Mouse (Mus musculus): ENCODE data around the gene Mfsd6. TPM values are rescaled to one million over a fixed set of nuclear protein-coding genes. Genes with fewer than 3 reads are reported as not detected.
"Not testable (repeated sequence)": the region's sequence is repeated elsewhere in the genome, so short reads cannot be mapped to it uniquely, and the experiment has no call there.

Mfsd6 gene
- polyA plus RNA-seq, 1 experiment from 2014 or later, result 2.7 TPM

DNA sequence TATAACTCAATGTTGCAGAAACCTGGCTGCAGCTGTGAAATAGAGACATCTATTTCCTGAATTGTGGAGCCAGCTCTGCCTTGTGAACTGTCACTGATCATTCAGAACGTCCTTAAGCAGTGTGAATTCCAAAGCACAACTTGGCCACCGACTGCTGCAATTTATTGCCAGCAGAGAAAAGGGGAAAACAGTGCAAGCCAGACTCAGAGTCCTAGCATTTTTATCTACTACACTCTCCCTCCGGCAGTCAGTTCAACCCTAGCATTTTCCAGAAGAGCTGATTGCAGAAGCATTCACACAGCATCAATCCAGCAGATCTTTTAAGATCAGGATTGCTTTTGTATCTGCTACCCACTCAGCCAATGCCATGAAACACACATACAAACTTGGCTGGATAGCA is 13.2 kb downstream of the Mfsd6 start:
- Histone ChIP-seq H3K36me3 (ENCODE audit: insufficient read depth, low read length) (no peaks in the 10 kb centered on the region), H3K27me3 (ENCODE audit: insufficient read depth, low read length) (no peaks in the 10 kb centered on the region), H3K4me3 (ENCODE audit: low read length) (no peak overlapping the region), H3K9me3 (ENCODE audit: low read length) (no peaks in the 10 kb centered on the region), H3K4me2 (replicated peaks; ENCODE audit: low read depth, low read length) (no peak overlapping the region), H3K4me1 (ENCODE audit: insufficient read depth, low read length) (0 out of 2 replicates have a peak, but pooled peaks cover 2% of the 10 kb centered on the region), H3K9ac (replicated peaks; ENCODE audit: low read length) (no peak overlapping the region), H3K27ac (ENCODE audit: low read length) (no peak overlapping the region)
- ATAC-seq (ENCODE audit: low FRiP score, low TSS enrichment), result no peak
- 30% methylated on average over 3 of the region's 3 CpGs for WGBS

DNA sequence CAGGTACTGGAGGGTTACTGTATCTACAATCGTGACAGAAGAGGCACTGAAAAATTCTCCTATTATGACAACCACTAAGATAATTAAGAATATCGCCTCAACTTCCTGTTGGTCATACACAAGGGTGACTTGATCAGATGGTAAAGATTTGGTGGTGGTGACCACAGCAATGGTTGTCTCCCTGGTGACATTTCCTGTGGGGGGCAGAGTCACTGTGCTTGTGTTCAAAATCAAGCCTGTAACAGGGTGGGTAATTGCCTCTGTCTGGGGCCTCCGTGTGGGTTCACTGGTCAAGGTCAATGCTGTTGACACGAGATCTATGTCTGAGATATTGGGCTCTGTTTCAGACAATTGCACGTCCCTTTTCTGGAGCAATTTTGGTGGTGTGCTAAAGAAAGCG is 18.5 kb downstream of the Mfsd6 start:
- no peak overlapping the region for H3K9ac ChIP-seq (replicated peaks; ENCODE audit: low read length)
- H3K36me3 ChIP-seq (ENCODE audit: insufficient read depth, low read length), result no peaks in the 10 kb centered on the region; the same call in 1 of the 2 replicates
- no peak; the same call in 1 of the 2 replicates for ATAC-seq (ENCODE audit: low FRiP score, low TSS enrichment)
- no peak overlapping the region for H3K27ac ChIP-seq (ENCODE audit: low read length)
- H3K9me3 ChIP-seq (ENCODE audit: low read length), result no peaks in the 10 kb centered on the region
- no peak overlapping the region for H3K4me3 ChIP-seq (ENCODE audit: low read length)
- 51% methylated on average over 6 of the region's 6 CpGs for WGBS
- no peaks in the 10 kb centered on the region for H3K4me1 ChIP-seq (ENCODE audit: insufficient read depth, low read length)
- no peaks in the 10 kb centered on the region for H3K27me3 ChIP-seq (ENCODE audit: insufficient read depth, low read length)
- no peak overlapping the region for H3K4me2 ChIP-seq (replicated peaks; ENCODE audit: low read depth, low read length)

DNA sequence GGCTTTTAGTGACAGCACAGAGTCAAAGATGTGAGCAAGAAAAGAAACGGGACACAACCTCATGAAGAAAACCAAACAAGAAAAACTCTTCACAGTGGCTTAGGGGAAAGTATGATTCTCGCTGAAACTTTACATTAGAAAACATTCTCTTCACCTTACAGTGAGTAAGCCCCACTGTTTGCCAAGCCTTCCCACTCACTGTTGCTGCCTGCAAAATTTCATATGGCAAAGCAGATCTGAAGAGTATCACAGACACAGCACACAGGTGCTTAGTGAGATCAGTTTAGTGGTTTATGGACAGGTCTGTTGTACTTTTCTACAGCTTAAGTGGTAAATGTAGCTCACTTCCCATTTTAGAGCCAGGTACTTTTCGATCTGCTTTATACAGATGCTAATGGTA is 20.2 kb downstream of the Mfsd6 start:
- Histone ChIP-seq H3K36me3 (ENCODE audit: insufficient read depth, low read length) (no peaks in the 10 kb centered on the region; the same call in 1 of the 2 replicates), H3K9ac (replicated peaks; ENCODE audit: low read length) (no peak overlapping the region), H3K9me3 (ENCODE audit: low read length) (no peaks in the 10 kb centered on the region), H3K27me3 (ENCODE audit: insufficient read depth, low read length) (no peaks in the 10 kb centered on the region), H3K4me1 (ENCODE audit: insufficient read depth, low read length) (no peaks in the 10 kb centered on the region), H3K27ac (ENCODE audit: low read length) (no peak overlapping the region), H3K4me2 (replicated peaks; ENCODE audit: low read depth, low read length) (no peak overlapping the region), H3K4me3 (ENCODE audit: low read length) (no peak overlapping the region)
- ATAC-seq (ENCODE audit: low FRiP score, low TSS enrichment), result no peak
- WGBS, result 90% methylated on average over 3 of the region's 3 CpGs

DNA sequence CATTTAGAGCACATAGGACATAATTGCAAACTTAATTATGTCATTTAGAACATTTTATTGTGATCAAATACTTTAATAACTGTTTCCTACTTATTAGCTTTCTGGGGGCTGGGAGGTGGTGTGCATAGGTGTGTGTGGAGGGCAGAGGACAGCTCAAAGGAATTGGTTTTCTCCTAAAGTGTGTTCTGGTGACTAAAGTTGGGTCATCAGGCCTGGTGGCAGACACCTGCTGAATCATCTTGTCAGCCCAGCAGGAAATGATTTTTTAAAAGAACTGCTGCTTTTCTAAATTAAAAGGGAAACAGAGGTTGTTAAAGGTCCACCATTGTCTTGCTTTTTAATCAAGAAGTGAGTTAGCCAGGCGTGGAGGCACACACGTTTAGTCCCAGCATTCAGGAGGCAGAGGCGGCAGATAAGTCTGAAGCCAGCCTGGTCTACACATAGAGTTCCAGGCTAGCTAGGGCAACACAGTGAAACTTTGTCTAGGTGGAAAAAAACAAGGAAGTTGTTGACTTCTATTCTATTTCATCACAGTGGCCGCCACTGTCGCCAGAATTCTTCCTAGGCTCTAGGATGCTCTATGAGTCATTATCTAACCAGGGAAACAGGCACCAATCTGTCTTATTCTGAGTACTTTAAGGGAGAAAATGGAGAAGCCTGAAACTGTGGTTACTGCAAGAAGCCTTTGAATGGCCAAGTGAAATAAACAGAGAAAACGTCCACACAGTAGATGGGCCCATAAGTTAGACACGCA is 24.3 kb downstream of the Mfsd6 start:
- no peak for ATAC-seq (ENCODE audit: low FRiP score, low TSS enrichment)

DNA sequence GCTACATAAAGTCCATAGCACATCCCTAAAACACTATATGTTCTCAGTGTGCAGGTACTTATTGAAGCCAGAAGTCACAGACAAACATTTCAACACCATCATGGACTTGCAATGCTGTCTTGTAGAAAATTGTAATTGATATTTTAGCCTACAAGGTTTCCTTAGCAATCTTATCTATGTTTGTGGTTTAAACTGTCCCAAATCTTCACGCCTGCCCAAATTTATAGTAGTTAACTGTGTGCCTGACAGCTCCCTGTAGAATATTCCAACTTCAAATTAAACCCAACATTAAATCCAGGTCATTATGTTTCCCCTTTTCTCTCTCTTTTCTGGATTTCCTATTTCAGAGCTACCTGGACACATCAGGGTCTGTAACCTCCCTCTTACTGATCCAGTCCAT is 25.3 kb downstream of the Mfsd6 start:
- H3K36me3 ChIP-seq (ENCODE audit: insufficient read depth, low read length), result no peaks in the 10 kb centered on the region
- 74% methylated on average over 1 of the region's 1 CpGs for WGBS
- H3K4me1 ChIP-seq (ENCODE audit: insufficient read depth, low read length), result no peaks in the 10 kb centered on the region
- H3K4me2 ChIP-seq (replicated peaks; ENCODE audit: low read depth, low read length), result no peak overlapping the region
- H3K9ac ChIP-seq (replicated peaks; ENCODE audit: low read length), result no peak overlapping the region
- H3K27ac ChIP-seq (ENCODE audit: low read length), result no peak overlapping the region
- H3K9me3 ChIP-seq (ENCODE audit: low read length), result no peaks in the 10 kb centered on the region
- ATAC-seq (ENCODE audit: low FRiP score, low TSS enrichment), result no peak
- H3K27me3 ChIP-seq (ENCODE audit: insufficient read depth, low read length), result no peaks in the 10 kb centered on the region
- H3K4me3 ChIP-seq (ENCODE audit: low read length), result no peak overlapping the region

More for the DNA sequence above, 24.3 kb downstream of the Mfsd6 start:
- Histone ChIP-seq H3K4me1 (ENCODE audit: insufficient read depth, low read length) (no peaks in the 10 kb centered on the region), H3K9me3 (ENCODE audit: low read length) (no peaks in the 10 kb centered on the region), H3K27ac (ENCODE audit: low read length) (no peak overlapping the region), H3K4me2 (replicated peaks; ENCODE audit: low read depth, low read length) (no peak overlapping the region), H3K9ac (replicated peaks; ENCODE audit: low read length) (no peak overlapping the region), H3K27me3 (ENCODE audit: insufficient read depth, low read length) (no peaks in the 10 kb centered on the region), H3K36me3 (ENCODE audit: insufficient read depth, low read length) (no peaks in the 10 kb centered on the region), H3K4me3 (ENCODE audit: low read length) (no peak overlapping the region)
- WGBS, result 71% methylated on average over 7 of the region's 7 CpGs

DNA sequence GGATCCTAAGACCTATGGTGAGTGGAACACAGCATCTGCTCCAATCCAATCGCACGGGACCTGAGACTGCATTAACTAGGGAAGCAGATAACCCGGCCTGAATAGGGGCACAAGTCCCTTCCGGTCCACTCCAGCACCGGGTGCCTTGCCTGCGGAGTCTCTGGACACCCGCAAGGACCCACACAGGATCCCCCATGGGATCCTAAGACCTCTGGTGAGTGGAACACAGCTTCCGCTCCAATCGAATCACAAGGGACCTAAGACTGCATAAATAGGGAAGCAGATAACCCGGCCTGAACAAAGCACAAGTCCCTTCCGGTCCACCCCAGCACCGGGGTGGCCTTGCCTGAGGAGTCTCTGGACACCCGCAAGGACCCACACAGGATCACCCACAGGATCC is 32.8 kb downstream of the Mfsd6 start:
- not testable (repeated sequence) for H3K4me3 ChIP-seq (ENCODE audit: low read length)
- WGBS, result 97% methylated on average over 13 of the region's 13 CpGs

DNA sequence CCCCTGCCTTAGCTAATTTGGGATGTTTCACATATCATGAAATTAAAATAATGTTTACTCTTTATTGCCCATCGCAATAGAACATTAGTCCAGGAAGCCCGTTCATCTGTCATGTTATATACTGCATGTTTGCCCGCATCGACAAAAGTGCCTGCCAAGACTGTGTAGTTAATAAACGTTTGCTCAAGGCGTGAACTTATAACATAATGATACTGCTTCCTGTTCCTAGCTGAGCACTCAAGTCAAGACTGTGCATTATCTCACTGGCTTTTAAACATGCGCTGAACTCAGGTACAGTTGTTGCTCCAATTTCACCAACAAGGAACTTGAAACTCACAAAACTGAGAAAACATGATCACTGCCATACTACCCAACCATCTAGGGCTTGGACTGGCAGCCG is 39.6 kb downstream of the Mfsd6 start:
- ATAC-seq (ENCODE audit: low FRiP score, low TSS enrichment), result no peak
- 80% methylated on average over 8 of the region's 8 CpGs for WGBS
- Histone ChIP-seq H3K36me3 (ENCODE audit: insufficient read depth, low read length) (no peaks in the 10 kb centered on the region), H3K27me3 (ENCODE audit: insufficient read depth, low read length) (no peaks in the 10 kb centered on the region), H3K27ac (ENCODE audit: low read length) (no peak overlapping the region), H3K4me1 (ENCODE audit: insufficient read depth, low read length) (no peaks in the 10 kb centered on the region), H3K9ac (replicated peaks; ENCODE audit: low read length) (no peak overlapping the region), H3K4me3 (ENCODE audit: low read length) (no peak overlapping the region), H3K4me2 (replicated peaks; ENCODE audit: low read depth, low read length) (no peak overlapping the region), H3K9me3 (ENCODE audit: low read length) (no peaks in the 10 kb centered on the region)

More for the DNA sequence above, 32.8 kb downstream of the Mfsd6 start:
- not testable (repeated sequence) for H3K4me2 ChIP-seq (replicated peaks; ENCODE audit: low read depth, low read length); H3K9ac ChIP-seq (replicated peaks; ENCODE audit: low read length); H3K36me3 ChIP-seq (ENCODE audit: insufficient read depth, low read length); H3K4me1 ChIP-seq (ENCODE audit: insufficient read depth, low read length); H3K27ac ChIP-seq (ENCODE audit: low read length); H3K27me3 ChIP-seq (ENCODE audit: insufficient read depth, low read length); ATAC-seq (ENCODE audit: low FRiP score, low TSS enrichment); H3K9me3 ChIP-seq (ENCODE audit: low read length)

DNA sequence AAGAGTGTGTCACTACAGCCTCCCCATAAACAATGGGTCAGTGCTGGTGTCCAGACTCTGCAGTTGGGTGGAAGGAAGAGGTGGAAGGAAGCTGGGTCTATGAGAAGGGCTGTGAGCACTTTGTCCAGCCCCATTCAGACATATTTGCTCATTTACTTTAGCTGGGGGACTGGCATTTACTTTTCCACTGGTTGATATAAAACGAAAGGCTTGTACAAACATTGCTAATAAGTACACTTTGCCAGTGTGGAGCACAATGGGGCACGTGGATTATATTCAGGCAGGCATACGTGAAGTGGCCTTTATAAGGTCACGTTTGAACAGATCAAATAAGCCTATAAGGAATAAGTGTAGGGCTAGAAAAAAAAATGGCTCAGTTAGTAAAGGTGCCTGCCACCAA is 43.7 kb downstream of the Mfsd6 start:
- Histone ChIP-seq H3K9ac (replicated peaks; ENCODE audit: low read length) (no peak overlapping the region), H3K4me1 (ENCODE audit: insufficient read depth, low read length) (no peaks in the 10 kb centered on the region), H3K27ac (ENCODE audit: low read length) (no peak overlapping the region), H3K4me2 (replicated peaks; ENCODE audit: low read depth, low read length) (no peak overlapping the region), H3K4me3 (ENCODE audit: low read length) (no peak overlapping the region), H3K36me3 (ENCODE audit: insufficient read depth, low read length) (no peaks in the 10 kb centered on the region), H3K9me3 (ENCODE audit: low read length) (no peaks in the 10 kb centered on the region), H3K27me3 (ENCODE audit: insufficient read depth, low read length) (no peaks in the 10 kb centered on the region)
- ATAC-seq (ENCODE audit: low FRiP score, low TSS enrichment), result no peak
- 81% methylated on average over 4 of the region's 4 CpGs for WGBS

DNA sequence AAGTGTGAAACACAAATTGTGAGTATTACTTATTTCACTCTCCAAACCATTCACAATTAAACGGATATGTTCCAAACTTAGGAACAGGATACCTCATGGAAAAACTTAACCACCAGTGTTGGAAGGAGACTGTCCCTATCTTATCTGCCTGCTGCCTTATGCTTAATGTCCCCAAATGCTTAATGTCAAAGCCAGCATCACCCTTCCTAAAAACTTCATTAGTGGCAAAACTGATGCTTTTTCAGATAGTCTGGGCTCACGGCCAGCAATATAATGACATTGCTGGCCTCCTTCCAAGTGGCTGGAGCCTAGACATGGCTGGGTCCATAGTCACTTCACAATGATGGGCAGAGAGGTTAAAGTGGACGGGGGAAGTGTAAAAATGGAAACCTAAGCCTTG is 50.6 kb downstream of the Mfsd6 start:
- Histone ChIP-seq H3K27me3 (ENCODE audit: insufficient read depth, low read length) (no peaks in the 10 kb centered on the region), H3K4me3 (ENCODE audit: low read length) (no peak overlapping the region), H3K9me3 (ENCODE audit: low read length) (no peaks in the 10 kb centered on the region), H3K4me1 (ENCODE audit: insufficient read depth, low read length) (peaks cover 11% of the 10 kb centered on the region), H3K27ac (ENCODE audit: low read length) (no peak overlapping the region), H3K4me2 (replicated peaks; ENCODE audit: low read depth, low read length) (no peak overlapping the region), H3K9ac (replicated peaks; ENCODE audit: low read length) (no peak overlapping the region), H3K36me3 (ENCODE audit: insufficient read depth, low read length) (no peaks in the 10 kb centered on the region)
- ATAC-seq (ENCODE audit: low FRiP score, low TSS enrichment), result peak; percentile 71
- WGBS, result 50% methylated on average over 3 of the region's 3 CpGs

All from kidney, embryonic 16.5 days (tissue).